Mouse (Mus musculus): Measurements from ENCODE around the gene Gm45837. TPM values are rescaled to one million over a fixed set of nuclear protein-coding genes. Genes with fewer than 3 reads are reported as not detected.
"Not testable (repeated sequence)": the region's sequence is repeated elsewhere in the genome, so short reads cannot be mapped to it uniquely, and the experiment has no call there.

The Gm45837 gene
- total RNA-seq, 4 experiments from 2014 or later: 3.8 to 4.1 TPM; not detected in 2

DNA sequence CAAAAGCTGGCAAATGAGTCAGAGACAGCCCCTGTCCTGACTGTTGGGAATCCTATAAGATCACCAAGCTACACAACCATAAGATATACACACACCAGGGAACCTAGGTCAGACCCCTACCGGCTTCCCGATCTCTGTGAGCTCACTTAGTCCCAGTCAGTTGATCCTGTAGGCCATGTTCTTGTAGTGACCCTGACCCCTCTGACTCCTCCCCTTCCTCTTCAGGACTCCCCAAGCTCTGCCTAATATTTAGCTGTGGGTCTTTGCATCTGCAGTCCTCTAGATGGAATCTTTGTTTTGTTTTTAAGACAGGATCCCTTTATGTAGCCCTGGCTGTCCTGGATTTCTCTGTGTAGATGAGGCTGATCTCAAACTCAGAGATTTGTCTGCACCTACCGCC is 138.6 kb downstream of the Gm45837 start:
- DNase-seq (ENCODE audit: low spot score in 2 of 2): no peak

DNA sequence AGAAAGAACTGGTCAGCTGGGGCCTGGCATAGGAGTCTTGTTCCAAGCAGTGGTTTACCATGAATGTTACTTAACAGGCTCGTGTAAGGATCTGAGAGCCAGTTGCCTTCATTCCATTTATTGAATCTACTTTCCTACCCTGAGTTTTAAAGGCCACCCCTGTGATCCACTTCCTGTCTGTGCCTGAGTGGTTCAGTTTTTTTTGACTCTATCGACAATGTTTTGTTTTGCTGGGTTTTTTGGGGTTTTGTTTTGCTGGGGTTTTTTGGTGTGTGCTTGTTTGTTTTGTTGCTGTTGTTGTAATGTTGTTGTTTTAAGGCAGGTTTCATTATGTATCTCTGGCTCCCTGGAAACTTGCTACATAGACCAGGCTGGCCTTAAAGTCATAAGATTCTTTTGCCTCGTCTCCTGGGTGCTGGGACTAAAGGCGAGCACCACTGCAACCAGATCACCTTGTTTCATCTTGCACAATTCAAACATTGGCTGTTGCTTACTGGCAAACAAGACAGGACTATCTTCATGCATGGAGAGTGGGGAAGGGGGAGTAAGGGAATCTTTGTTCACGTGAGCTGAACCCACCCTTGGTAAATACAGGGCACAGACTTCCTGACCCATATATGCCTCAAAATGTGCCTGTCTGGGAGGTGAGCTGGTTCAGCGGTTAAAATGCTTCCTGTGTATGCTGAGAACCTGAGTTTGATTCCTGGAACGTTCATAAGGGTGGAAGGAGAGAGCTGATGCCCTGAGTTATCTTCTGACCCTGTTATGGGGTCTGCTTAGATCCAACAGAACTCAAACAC is 140.2 kb downstream of the Gm45837 start:
- no peak for DNase-seq (ENCODE audit: low spot score in 2 of 2)

DNA sequence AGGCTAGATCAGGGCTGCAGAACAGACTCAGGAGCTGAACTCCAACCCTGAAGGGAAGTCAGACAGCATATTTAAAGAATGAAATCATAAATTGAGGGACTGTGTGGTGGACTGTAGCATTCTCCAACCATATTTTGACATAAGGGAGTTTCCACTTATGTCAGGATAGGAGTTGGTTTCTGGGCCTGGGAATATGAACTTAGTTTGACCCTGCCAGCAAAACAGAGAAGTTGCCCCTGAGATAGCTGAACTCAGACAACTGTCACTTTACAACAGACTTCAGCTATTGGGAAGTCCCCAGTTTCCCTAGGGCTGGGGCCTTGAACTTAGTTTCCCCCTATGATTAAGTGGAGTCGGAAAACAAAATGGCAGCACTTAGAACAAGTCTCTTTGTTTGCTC is 140.8 kb downstream of the Gm45837 start:
- DNase-seq (ENCODE audit: low spot score in 2 of 2): no peak

- DNase-seq (ENCODE audit: low spot score in 2 of 2): not testable (repeated sequence)
These were observed 144.8 kb downstream of the Gm45837 start for GRCm38 (mm10) chr7:101555473-101555872.

- DNase-seq (ENCODE audit: low spot score in 2 of 2): no peak
These were observed 146.7 kb downstream of the Gm45837 start for GRCm38 (mm10) chr7:101557391-101557790.

DNA sequence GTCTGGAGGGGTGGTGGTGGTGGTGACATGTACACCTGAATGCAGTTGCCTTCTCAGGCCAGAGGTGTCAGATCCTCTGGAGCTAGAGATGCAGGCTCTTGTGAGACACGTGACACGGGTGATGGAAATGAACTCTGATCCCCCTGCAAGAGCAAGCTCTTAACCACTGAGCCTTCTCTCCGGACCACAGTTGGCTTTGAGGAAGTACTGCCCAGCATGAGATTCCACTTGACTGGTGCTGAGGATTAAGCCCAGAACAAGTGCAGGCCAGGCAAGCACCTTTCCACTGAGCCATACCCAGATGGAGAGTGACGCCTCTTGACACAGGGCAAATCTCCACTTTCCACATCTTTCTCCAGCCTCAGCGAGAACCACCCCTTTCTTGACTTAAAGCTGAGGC is 148.7 kb downstream of the Gm45837 start:
- not testable (repeated sequence) for DNase-seq (ENCODE audit: low spot score in 2 of 2)

Small RNA genes lying within 50 kb of the gene (microRNA-seq; reads per million reads assigned to microRNA genes)
- 13,669 reads per million, percentile 94 among the genes with 10 or more reads in this experiment for gene Mir139

Other genes starting within 250 kb of the Gm45837 start
- 1 to 10 TPM; 3.2 to 5.3 (median 4.3) TPM for gene Atg16l2, start 108.6 kb upstream of the Gm45837 start, total RNA-seq (2022)
- 10 to 100 TPM; 34.9 to 48.5 (median 43.7) TPM for gene Stard10, start 93.8 kb upstream of the Gm45837 start, total RNA-seq (2022)
- 10 to 100 TPM; 16.1 to 18.5 (median 17.1) TPM for gene Arap1, start 62.8 kb upstream of the Gm45837 start, total RNA-seq (2022)
- 10 to 100 TPM; 15.2 to 22.9 (median 18.4) TPM for gene Pde2a, start 10.8 kb downstream of the Gm45837 start, total RNA-seq (2022)
- gene Art2b, start 174.7 kb downstream of the Gm45837 start, total RNA-seq (2022): not detected